Mouse (Mus musculus): Measurements from ENCODE around the gene Jdp2.

Gene Jdp2

GRCm38 (mm10) chr12:85602153-85602552 is 3.3 kb downstream of the Jdp2 start:
- no peak for DNase-seq

- DNase-seq: no peak
Measured at GRCm38 (mm10) chr12:85602811-85603210, 4.0 kb downstream of the Jdp2 start.

- no peak for DNase-seq
Measured at GRCm38 (mm10) chr12:85603767-85604166, 4.9 kb downstream of the Jdp2 start.

GRCm38 (mm10) chr12:85604301-85604998 is 5.6 kb downstream of the Jdp2 start:
- DNase-seq: no peak

- DNase-seq: peak; percentile 66
Measured at GRCm38 (mm10) chr12:85607519-85608449, 9.0 kb downstream of the Jdp2 start.

- DNase-seq: no peak
Measured at GRCm38 (mm10) chr12:85610167-85610566, 11.3 kb downstream of the Jdp2 start.

- DNase-seq: no peak
Measured at GRCm38 (mm10) chr12:85614090-85614489, 15.3 kb downstream of the Jdp2 start.

GRCm38 (mm10) chr12:85615486-85615885 is 16.7 kb downstream of the Jdp2 start:
- no peak for DNase-seq

- no peak for DNase-seq
Measured at GRCm38 (mm10) chr12:85617885-85618284, 19.1 kb downstream of the Jdp2 start.

- DNase-seq: no peak
Measured at GRCm38 (mm10) chr12:85618430-85618829, 19.6 kb downstream of the Jdp2 start.

- DNase-seq: peak; percentile 68
Measured at GRCm38 (mm10) chr12:85619283-85619897, 20.6 kb downstream of the Jdp2 start.

GRCm38 (mm10) chr12:85619898-85620443 is 21.1 kb downstream of the Jdp2 start:
- DNase-seq: no peak

GRCm38 (mm10) chr12:85621027-85621426 is 22.2 kb downstream of the Jdp2 start:
- no peak for DNase-seq

- no peak for DNase-seq
Measured at GRCm38 (mm10) chr12:85621673-85622072, 22.8 kb downstream of the Jdp2 start.

GRCm38 (mm10) chr12:85623711-85624110 is 24.9 kb downstream of the Jdp2 start:
- no peak for DNase-seq

- DNase-seq: no peak
Measured at GRCm38 (mm10) chr12:85624652-85625051, 25.8 kb downstream of the Jdp2 start.

GRCm38 (mm10) chr12:85625852-85626251 is 27.0 kb downstream of the Jdp2 start:
- DNase-seq: no peak

GRCm38 (mm10) chr12:85629661-85630481 is 31.0 kb downstream of the Jdp2 start:
- DNase-seq: peak; percentile 62

GRCm38 (mm10) chr12:85631196-85631595 is 32.4 kb downstream of the Jdp2 start:
- peak; percentile 57 for DNase-seq

- DNase-seq: no peak
Measured at GRCm38 (mm10) chr12:85632321-85632720, 33.5 kb downstream of the Jdp2 start.

- no peak for DNase-seq
Measured at GRCm38 (mm10) chr12:85637932-85638331, 39.1 kb downstream of the Jdp2 start.

Data from cerebellum, adult 11-12 months (tissue).